Mouse (Mus musculus) C2C12 (cell line): ENCODE data around the gene Olfr149. TPM values are rescaled to one million over a fixed set of nuclear protein-coding genes. Genes with fewer than 3 reads are reported as not detected.
"Not testable (repeated sequence)": the region's sequence is repeated elsewhere in the genome, so short reads cannot be mapped to it uniquely, and the experiment has no call there.

Experiments
- H3K27me3 ChIP-seq: one replicate; pipeline ENCODE4 v1.6.1; 2011; ENCODE audit not compliant: control insufficient read depth, insufficient read depth, insufficient read length
- H3K36me3 ChIP-seq: one replicate; pipeline ENCODE4 v1.6.1; 2011; ENCODE audit not compliant: control insufficient read depth, insufficient read depth
- H3K4me3 ChIP-seq: one replicate; pipeline ENCODE4 v1.5.1; 2011; ENCODE audit warnings: mild to moderate bottlenecking, control low read depth; ENCODE audit not compliant: poor library complexity, insufficient read depth, severe bottlenecking
- H3K79me2 ChIP-seq: one replicate; pipeline ENCODE4 v1.6.1; 2011; ENCODE audit not compliant: control insufficient read depth, insufficient read depth
- H3K79me3 ChIP-seq: one replicate; pipeline ENCODE4 v1.6.1; 2011; ENCODE audit warnings: low read depth, control low read depth
- H3ac ChIP-seq: one replicate; pipeline ENCODE3; 2011; ENCODE audit warnings: low read depth; ENCODE audit not compliant: control insufficient read depth, insufficient read length
- CEBPB ChIP-seq: IDR thresholded peaks from one replicate; pipeline ENCODE4 v1.6.1; 2011; ENCODE audit warnings: low read depth, mild to moderate bottlenecking, control low read depth, moderate library complexity
- CTCF ChIP-seq: IDR thresholded peaks from one replicate; pipeline ENCODE4 v1.5.1; 2011; ENCODE audit not compliant: control insufficient read depth, insufficient read depth, insufficient read length
- FOSL1 ChIP-seq: IDR thresholded peaks from one replicate; pipeline ENCODE4 v1.8.0; 2011; ENCODE audit warnings: mild to moderate bottlenecking, low read length; ENCODE audit not compliant: poor library complexity, insufficient read depth, severe bottlenecking
- MAX ChIP-seq: IDR thresholded peaks from one replicate; pipeline ENCODE4 v1.6.1; 2011; ENCODE audit warnings: mild to moderate bottlenecking, control low read depth
- MYOD1 ChIP-seq: IDR thresholded peaks from one replicate; pipeline ENCODE4 v1.6.1; 2011; ENCODE audit warnings: low read depth; ENCODE audit not compliant: control insufficient read depth, insufficient read length
- MYOG ChIP-seq: IDR thresholded peaks from one replicate; pipeline ENCODE4 v1.6.1; 2011; ENCODE audit not compliant: control insufficient read depth, insufficient read length; ENCODE audit errors: extremely low read depth
- USF1 ChIP-seq: IDR thresholded peaks from one replicate; pipeline ENCODE4 v1.6.1; 2011; ENCODE audit warnings: low read depth, mild to moderate bottlenecking, control low read depth, moderate library complexity
- polyA plus RNA-seq: library from polyadenylated mRNA; unstranded; fragments of >200 nt; fragmentation: generic; extraction: Trizol; gene quantifications from one replicate; pipeline ENCODE4 v1.2.1, GENCODE M21; 2012; ENCODE audit warnings: missing spikeins

The Olfr149 gene
- polyA plus RNA-seq, 1 experiment = 0.04 TPM

DNA sequence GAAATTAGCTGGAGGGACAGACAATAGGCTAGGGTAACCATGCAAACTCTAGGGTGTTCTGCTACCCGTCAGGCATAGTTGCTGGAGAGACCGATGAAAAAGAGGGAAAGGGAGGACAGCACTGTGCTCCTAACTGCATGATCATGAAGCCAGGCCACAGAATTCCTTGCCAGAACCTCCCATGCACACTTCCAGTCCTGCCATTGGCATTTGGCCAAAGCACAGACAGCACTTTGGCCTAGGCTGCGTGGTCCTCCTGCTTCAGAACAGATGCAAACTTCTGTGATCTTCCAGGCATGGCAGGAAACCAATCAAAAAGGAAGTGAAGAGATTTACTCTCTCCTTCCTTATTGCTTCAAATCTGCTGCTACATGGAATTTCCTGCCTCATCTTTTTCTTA lies 2.0 kb upstream of the Olfr149 start:
- no peak overlapping the region for H3ac ChIP-seq
- TF ChIP-seq FOSL1 = no peak
- no peak for TF ChIP-seq USF1
- TF ChIP-seq MYOD1 = no peak
- TF ChIP-seq CEBPB = no peak
- TF ChIP-seq CTCF = no peak
- no peak for TF ChIP-seq MYOG
- TF ChIP-seq MAX = no peak
- H3K79me2 ChIP-seq = no peaks in the 10 kb centered on the region
- H3K36me3 ChIP-seq = no peaks in the 10 kb centered on the region
- no peaks in the 10 kb centered on the region for H3K27me3 ChIP-seq
- no peaks in the 10 kb centered on the region for H3K79me3 ChIP-seq
- no peak overlapping the region for H3K4me3 ChIP-seq

- H3ac ChIP-seq, H3K27me3 ChIP-seq: not testable (repeated sequence)
Measured at GRCm38 (mm10) chr9:39701123-39701522, 5.8 kb downstream of the Olfr149 start.

GRCm38 (mm10) chr9:39679280-39679679 lies 27.6 kb downstream of the Olfr149 start:
- H3ac ChIP-seq = no peak overlapping the region
- no peaks in the 10 kb centered on the region for H3K27me3 ChIP-seq
- H3K36me3 ChIP-seq = no peaks in the 10 kb centered on the region
- no peaks in the 10 kb centered on the region for H3K79me2 ChIP-seq
- H3K79me3 ChIP-seq = no peaks in the 10 kb centered on the region
- TF ChIP-seq CEBPB (no peak), MYOD1 (no peak), MAX (no peak), USF1 (no peak)
- no peak overlapping the region for H3K4me3 ChIP-seq

More at GRCm38 (mm10) chr9:39701123-39701522, 5.8 kb downstream of the Olfr149 start:
- H3K4me3 ChIP-seq, H3K36me3 ChIP-seq, H3K79me2 ChIP-seq, H3K79me3 ChIP-seq: not testable (repeated sequence)

DNA sequence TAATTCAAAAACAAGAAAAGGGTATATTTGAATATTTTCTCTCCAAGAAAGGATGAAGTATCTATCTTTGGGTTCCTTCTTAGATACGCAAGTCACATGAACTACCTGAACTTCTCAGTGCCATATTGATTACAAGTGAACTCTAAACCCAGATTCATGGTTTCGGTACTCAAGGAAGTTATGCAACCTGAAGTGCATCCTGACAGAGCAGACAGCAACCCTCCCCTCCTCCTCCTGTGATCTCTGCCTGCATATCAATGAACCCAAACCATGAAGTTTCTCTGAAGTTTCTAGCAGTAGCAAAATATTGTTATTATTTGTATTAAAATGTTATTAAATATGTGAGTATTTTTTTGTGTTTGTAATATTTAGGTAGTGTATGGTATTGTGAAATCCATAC lies 28.4 kb downstream of the Olfr149 start:
- Histone ChIP-seq H3K79me3 (no peaks in the 10 kb centered on the region), H3K27me3 (no peaks in the 10 kb centered on the region), H3ac (no peak overlapping the region), H3K36me3 (no peaks in the 10 kb centered on the region), H3K79me2 (no peaks in the 10 kb centered on the region), H3K4me3 (no peak overlapping the region)
- TF ChIP-seq MAX (no peak), CEBPB (no peak), FOSL1 (no peak), CTCF (no peak), USF1 (no peak), MYOG (no peak), MYOD1 (no peak)

- Histone ChIP-seq H3K4me3 (no peak overlapping the region), H3ac (no peak overlapping the region), H3K79me3 (no peaks in the 10 kb centered on the region), H3K27me3 (no peaks in the 10 kb centered on the region), H3K36me3 (no peaks in the 10 kb centered on the region), H3K79me2 (no peaks in the 10 kb centered on the region)
- TF ChIP-seq MYOG (no peak), CEBPB (no peak), FOSL1 (no peak), CTCF (no peak), MYOD1 (no peak), USF1 (no peak), MAX (no peak)
Measured at GRCm38 (mm10) chr9:39674820-39675219, 32.1 kb downstream of the Olfr149 start.

- no peaks in the 10 kb centered on the region for H3K36me3 ChIP-seq
- no peak overlapping the region for H3K4me3 ChIP-seq
Measured at GRCm38 (mm10) chr9:39669723-39670122, 37.2 kb downstream of the Olfr149 start.

More at GRCm38 (mm10) chr9:39669723-39670122, 37.2 kb downstream of the Olfr149 start:
- no peak for TF ChIP-seq MYOG
- no peak for TF ChIP-seq FOSL1
- no peak for TF ChIP-seq CTCF
- no peak for TF ChIP-seq CEBPB
- no peak for TF ChIP-seq MAX
- TF ChIP-seq USF1 = no peak
- TF ChIP-seq MYOD1 = no peak
- Histone ChIP-seq H3ac (no peak overlapping the region), H3K27me3 (no peaks in the 10 kb centered on the region), H3K79me2 (no peaks in the 10 kb centered on the region), H3K79me3 (no peaks in the 10 kb centered on the region)
